Mouse (Mus musculus) heart, postnatal 25 days (tissue): ENCODE measurements at regions not wholly inside any gene's neighbourhood (a gene's known extent, or its start where the extent isn't known, plus 50 kb on each side); places are given as distances from the start of the nearest gene placed in this dataset.

Experiments
- DNase-seq: peaks from one replicate; pipeline ENCODE4 v3.0.0; 2022; ENCODE audit warnings: low spot score
- intact Hi-C: fragments of 180-260 bp; cut with DNase I; formaldehyde crosslinking; loops from one replicate; pipeline ENCODE4 v1.15.1; 2025

DNA sequence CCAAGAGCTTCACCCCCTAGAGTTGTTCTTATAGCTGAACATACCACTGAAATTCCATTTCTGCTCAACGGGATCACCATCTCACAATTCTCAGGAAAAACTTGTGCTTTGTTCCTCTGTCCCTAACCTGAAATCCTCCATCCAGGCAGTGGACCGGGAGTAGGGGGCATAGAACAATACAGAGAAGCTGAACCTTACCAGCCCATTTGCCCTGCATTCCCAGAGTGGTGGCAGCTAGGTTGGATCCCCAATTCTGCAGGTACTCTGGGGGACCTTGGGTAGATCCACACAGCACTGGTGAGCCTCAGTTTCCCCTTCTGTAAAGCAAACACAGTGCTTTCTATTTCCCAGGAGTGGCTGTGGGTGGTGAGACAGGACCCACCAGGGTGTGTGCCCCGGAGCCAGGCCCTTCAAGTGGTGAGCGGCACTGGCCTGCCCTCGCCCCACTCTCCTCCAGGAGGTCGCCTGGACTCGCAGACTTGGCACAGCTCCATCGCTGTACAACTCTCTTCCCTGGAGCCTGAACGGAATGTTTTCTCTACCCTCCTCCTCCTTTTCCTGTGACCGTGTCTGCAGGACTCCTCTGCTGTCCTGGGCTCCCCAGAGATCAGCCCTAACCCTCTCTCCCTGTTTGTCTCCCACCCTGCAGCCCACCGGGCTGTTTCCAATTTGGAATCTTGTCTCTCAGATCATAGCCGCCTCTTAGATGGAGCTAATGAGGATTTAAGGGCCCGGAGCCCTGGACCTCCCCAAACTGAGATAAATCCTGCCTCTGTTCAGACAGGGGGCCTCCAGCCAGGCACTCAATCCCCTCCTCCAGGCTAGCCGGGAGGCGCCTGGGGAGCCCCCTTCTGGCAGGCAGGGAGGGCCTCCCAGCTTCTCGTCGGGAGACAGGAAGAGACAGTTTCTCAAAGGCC is 52.3 kb upstream of the Cux1 start:
- intact Hi-C loops = loop anchor here (5.0 kb wide), 1 partner anchor 37 kb away; no protein-coding TSS in a partner anchor

DNA sequence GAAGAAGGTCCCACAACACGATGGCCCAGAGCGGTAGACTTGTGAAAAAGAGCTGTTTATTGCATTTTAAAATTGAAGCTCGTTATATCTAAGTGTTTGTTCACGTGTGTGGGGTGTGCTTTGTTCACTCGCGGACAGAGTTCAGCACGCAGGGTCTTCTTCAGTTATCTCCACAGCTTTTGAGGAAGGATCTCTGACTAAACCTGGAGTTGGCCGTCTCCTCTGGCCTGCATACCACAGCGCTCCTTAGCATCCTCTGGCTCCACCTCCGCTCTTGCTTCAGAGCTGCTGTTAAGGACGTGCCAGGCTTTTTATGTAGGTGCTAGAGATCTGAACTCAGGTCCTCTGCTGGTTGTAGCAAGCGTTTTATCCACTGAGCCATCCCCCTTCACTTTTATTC is 52.9 kb upstream of the Cux1 start:
- intact Hi-C loops = no loop called here
- no peak for DNase-seq

More for the DNA sequence above, 52.3 kb upstream of the Cux1 start:
- DNase-seq = peak; percentile 12

GRCm38 (mm10) chr5:136621336-136622125 is 54.2 kb upstream of the Cux1 start:
- intact Hi-C loops = loop anchor here (2.0 kb wide), 1 partner anchor 341 kb away; no protein-coding TSS in a partner anchor
- DNase-seq = no peak

- intact Hi-C loops = loop anchor here (2.0 kb wide), 1 partner anchor 341 kb away; no protein-coding TSS in a partner anchor
- DNase-seq = no peak
Observed at GRCm38 (mm10) chr5:136622152-136622551, 54.9 kb upstream of the Cux1 start.

DNA sequence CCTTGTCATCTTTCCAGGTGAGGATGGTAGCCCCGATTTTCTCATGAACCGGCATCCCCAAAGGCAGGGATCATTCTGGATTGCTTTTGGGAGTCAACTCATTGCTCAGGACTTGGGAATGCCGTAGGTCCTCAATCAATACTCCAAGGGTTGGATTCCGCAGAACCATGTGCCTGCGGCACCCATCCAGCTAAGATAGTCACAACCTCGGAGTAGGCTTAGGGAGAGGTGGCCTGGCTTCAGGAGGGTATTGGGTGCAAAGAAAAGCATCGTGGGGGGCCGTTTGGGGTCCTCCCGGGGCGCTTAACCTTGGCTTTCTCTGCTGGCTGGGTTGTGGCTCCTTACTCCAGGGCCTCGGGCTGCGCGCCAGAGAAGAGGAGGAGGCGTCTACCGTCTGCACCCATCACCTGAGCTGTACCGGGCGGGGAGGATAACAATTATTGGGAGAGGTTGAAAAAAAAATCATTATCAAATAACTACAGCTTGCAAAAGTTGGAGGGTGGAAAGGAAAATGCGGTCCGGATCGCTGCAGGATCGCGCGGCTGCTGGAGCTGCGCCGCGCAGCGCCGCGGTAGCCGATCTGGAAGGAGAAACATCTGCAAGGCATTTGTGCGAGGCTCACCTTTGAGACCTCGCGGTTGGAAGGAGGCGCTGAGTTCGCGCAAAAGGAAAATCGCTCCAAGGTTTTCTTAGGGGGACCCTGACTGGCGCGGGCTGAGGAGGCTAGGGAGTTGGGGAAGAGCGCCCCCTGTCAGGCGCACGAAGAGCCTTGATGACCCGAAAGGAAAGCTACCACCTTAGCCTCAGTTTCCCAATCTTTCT is 55.6 kb upstream of the Cux1 start:
- DNase-seq = peak; percentile 28
- intact Hi-C loops = loop anchor here (1.0 to 2.0 kb wide), 3 partner anchors 56 to 364 kb away; partner anchors contain the start of gene Cux1

DNA sequence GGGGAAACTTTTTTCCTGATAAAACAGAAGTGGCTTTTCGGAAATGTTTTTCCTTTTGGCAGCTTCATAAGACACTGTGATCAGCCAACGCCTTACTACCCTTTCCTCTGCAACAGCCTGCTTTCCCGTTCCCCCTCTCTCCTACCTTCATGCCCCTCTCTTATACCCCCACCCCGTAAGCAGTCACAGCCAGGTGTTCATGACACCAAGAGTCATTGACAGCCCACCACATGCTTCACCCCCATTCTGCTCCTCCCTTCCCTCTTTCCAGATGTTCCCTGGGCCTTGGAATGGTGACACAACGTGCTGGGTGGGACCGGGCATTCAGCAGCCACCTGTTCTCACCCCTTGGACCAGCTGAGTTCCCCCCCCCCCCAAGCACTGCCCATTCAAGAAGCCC is 56.5 kb upstream of the Cux1 start:
- intact Hi-C loops = loop anchor here (1.0 to 2.0 kb wide), 3 partner anchors 56 to 364 kb away; partner anchors contain the start of gene Cux1
- DNase-seq = no peak

DNA sequence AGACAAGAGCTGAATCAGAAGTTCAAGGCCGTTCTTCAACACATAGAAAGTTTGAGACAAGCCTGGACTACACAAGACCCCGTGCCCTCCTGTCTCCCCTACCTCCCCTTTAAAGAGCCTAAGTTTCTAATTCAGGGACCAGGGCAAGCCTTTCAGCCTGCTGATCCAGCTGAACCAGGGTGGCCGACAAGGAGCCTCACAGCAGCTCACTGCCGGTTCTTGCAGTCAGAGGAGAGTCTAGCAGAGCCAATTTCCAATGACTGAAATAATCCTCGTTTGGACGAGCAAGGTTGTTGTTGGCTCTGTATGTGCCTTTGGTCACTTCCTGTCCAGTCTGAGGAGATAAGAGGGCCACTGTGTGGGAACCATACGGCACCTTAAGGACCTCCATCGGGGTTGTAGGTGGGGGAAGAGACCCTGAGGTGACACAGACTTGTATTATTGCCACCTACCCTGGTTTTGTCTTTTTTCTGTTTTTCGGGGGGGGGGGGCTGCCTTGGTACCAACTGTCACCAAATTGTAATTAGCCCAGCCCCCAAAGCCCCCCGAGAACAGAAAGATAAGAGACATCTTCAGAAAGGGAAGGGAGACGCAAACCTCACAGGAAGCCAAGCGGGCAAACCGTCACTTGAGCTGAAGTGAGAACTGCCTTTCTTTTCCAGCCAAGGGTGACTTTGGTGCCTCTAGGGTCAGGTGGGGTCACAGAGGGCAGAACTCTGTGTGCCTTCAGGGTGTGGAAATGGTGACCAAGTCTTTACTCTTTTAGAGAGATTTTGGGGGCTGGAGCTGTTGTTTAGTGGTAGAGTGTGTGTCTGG is 58.1 kb upstream of the Cux1 start:
- DNase-seq = no peak
- intact Hi-C loops = no loop called here

GRCm38 (mm10) chr5:136626142-136626771 is 59.0 kb upstream of the Cux1 start:
- no peak for DNase-seq
- intact Hi-C loops = no loop called here

GRCm38 (mm10) chr5:136626891-136627290 is 59.6 kb upstream of the Cux1 start:
- DNase-seq = no peak
- intact Hi-C loops = no loop called here

DNA sequence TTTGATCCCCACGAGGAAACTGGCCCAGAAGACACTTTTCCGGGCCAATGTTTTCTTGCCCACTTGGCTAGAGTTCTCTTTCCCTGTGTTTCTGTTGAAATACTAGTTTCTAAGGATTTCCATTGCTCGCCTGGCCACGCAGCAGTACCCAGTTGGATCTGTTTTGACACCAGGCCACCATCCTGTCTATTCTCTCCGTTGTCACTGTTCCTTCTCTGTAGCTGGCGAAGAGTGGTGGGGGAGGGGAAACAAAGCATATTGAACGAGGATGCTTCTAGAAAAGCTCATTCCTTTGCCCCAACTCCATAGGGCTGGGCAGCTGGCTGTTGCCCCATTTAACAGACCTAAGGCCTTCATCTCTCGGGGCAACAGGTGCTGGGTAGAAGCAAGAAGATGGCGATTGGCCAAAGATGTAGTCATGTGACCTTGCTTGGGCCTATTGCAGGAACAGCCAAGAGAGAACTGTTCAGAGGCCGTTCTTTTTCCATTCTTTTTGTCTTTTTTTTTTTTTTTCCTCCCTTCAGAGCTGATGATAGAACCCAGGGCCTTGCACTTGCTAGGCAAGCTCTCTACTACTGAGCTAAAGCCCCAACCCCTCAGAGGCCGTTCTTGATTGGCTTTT is 60.5 kb upstream of the Cux1 start:
- intact Hi-C loops = no loop called here

GRCm38 (mm10) chr5:136628502-136628901 is 61.2 kb upstream of the Cux1 start:
- DNase-seq = no peak
- intact Hi-C loops = no loop called here

More for the DNA sequence above, 60.5 kb upstream of the Cux1 start:
- no peak for DNase-seq

GRCm38 (mm10) chr5:136632286-136632685 is 60.7 kb upstream of the Myl10 start:
- intact Hi-C loops = no loop called here
- no peak for DNase-seq

DNA sequence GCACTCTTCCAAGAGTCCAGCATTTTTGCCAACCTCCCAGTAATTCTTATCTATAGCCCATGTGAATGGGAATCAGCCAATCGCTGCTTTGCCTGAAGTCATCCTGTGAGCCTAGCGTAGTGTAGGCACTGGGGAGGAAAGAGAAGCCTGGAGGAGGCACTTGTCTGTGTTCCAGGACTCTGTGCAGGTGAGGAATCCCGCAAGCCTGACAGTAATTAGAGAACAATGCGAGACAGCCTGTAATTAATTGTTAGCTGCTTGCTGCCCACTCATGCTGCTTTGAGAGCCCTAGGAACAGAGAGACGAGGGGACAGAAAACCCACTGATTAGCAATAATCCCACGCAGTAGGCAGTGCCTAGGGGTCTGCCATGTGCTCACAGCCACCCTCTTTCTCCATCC is 59.0 kb upstream of the Myl10 start:
- intact Hi-C loops = no loop called here
- no peak for DNase-seq

- intact Hi-C loops = no loop called here
- no peak for DNase-seq
Observed at GRCm38 (mm10) chr5:136635119-136635518, 57.8 kb upstream of the Myl10 start.

GRCm38 (mm10) chr5:136636476-136636875 is 56.5 kb upstream of the Myl10 start:
- intact Hi-C loops = no loop called here
- no peak for DNase-seq

GRCm38 (mm10) chr5:136637872-136638271 is 55.1 kb upstream of the Myl10 start:
- intact Hi-C loops = no loop called here
- DNase-seq = no peak

GRCm38 (mm10) chr5:136640871-136641619 is 51.9 kb upstream of the Myl10 start:
- no peak for DNase-seq
- intact Hi-C loops = no loop called here
